Mouse (Mus musculus) stomach, postnatal 0 days (tissue): ENCODE results near the gene 9430015G10Rik.

Source experiments
- CTCF ChIP-seq: IDR thresholded peaks from 2 replicates; pipeline ENCODE4 v1.5.1; 2016; ENCODE audit warnings: antibody characterized with exemption, low read depth, mild to moderate bottlenecking, moderate library complexity
- EP300 ChIP-seq: optimal IDR thresholded peaks from 2 replicates; pipeline ENCODE3; 2016; ENCODE audit warnings: antibody characterized with exemption

- TF ChIP-seq CTCF: no peak
- TF ChIP-seq EP300: no peak
Measured at GRCm38 (mm10) chr4:156083348-156083747, 26.4 kb upstream of the 9430015G10Rik start.
